In the genomic region with DNA sequence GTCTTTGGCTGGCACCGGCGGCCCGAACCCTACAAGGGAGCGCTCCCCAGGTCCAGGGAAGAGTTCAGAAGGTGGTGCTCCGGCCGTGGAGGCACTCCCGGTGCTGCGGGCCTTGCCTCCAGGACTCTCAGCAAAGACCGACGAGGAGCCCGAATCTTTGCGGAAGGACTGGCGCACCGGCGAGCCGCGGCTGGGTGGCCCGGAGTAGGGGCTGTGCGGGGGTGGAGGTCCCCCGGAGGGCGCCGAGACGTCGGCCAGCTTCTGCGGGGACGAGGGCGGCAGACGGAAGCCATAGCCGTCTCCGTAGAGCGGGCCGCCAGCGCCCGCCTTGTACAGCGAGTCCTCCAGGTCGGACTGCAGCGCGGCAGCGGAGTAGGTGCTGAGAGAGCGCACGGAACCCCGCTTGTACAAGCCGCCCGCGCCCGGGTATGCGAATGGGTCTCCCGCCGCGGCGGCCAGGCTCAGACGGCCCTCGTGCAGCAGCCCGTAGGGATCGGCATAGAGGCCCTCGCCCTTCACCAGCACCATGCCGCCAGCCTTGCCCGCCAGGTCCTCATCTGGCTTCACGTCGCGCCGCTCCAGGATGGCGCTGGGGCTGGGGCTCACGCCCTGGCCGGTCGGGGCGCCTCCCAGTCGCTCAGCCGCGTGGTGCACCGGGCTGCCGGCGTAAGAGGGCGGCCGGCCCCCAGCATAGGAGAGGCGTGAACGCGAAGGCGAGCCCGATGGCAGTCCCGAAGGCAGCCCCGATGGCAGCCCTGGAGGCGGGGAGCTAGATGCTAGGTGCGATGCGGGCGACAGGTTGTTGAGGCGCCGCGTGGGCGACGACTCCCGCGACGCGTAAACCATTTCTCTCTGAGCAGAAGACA, we compare ENCODE assay signal across 10 mouse cellular contexts. TPM values are rescaled to one million over a fixed set of nuclear protein-coding genes. Genes with fewer than 3 reads are reported as not detected.
DNase-seq lines count a peak whose midpoint lies in the region; ATAC-seq and TF ChIP-seq lines count a peak whose summit lies in the region.
"Had no signal": no experiment of that assay in that cellular context is flagged by ENCODE, and none has a peak within 500 bp of the region (broad histone marks: within the 10 kb centered on the region; RNA-seq: fewer than 3 reads in every experiment).

No protein-coding gene starts in this region.

- no peak overlapping the region for H3K27ac ChIP-seq in gastrocnemius, adult 2 months
- H3K27ac ChIP-seq in hindbrain, embryonic 15.5 days (replicated peaks) = no peak overlapping the region
- H3K27ac ChIP-seq in midbrain, embryonic 14.5 days (replicated peaks; ENCODE audit: low read depth, low read length) = no peak overlapping the region

- peak overlapping the region; percentile 32 for H3K4me2 ChIP-seq in hindbrain, embryonic 15.5 days
- H3K4me2 ChIP-seq in midbrain, embryonic 14.5 days (ENCODE audit: low read length) = peak overlapping the region; percentile 25; the same call in 1 of the 2 replicates

- H3K36me3 ChIP-seq in hindbrain, embryonic 15.5 days = peaks cover 16% of the 10 kb centered on the region
- H3K36me3 ChIP-seq in midbrain, embryonic 14.5 days (ENCODE audit: control insufficient read depth, insufficient read depth, low read length) = peaks cover 48% of the 10 kb centered on the region

- peaks cover 40% of the 10 kb centered on the region for H3K27me3 ChIP-seq in hindbrain, embryonic 15.5 days
- peaks cover 55% of the 10 kb centered on the region for H3K27me3 ChIP-seq in midbrain, embryonic 14.5 days (ENCODE audit: control insufficient read depth, insufficient read depth, low read length)

- DNase-seq in gastrocnemius, adult 2 months = no peak
- no peak for DNase-seq in gastrocnemius, postnatal 4 days (ENCODE audit: low spot score in 2 of 2)
- peak; percentile 21 for DNase-seq in thymus, postnatal 0 days (ENCODE audit: low spot score)
- DNase-seq in thymus, postnatal 10 days (ENCODE audit: low spot score in 2 of 2) = no peak
- DNase-seq in midbrain, embryonic 14.5 days = peak; percentile 63
- DNase-seq in kidney, postnatal 14 days = no peak

- TF ChIP-seq CTCF in gastrocnemius, adult 2 months (IDR thresholded peaks at IDR 0.05) = no peak

- ATAC-seq in hindbrain, embryonic 15.5 days (ENCODE audit: low FRiP score, low read depth) = no peak
- ATAC-seq in midbrain, embryonic 14.5 days (ENCODE audit: low FRiP score, low TSS enrichment) = no peak
- no peak for ATAC-seq in monocyte, adult 5-6 weeks (replicated peaks; ENCODE audit: insufficient number of reproducible peaks, low FRiP score, low TSS enrichment, poor library complexity, severe bottlenecking)

- peak overlapping the region; percentile 52 for H3K4me3 ChIP-seq in gastrocnemius, adult 2 months
- peak overlapping the region; percentile 18 for H3K4me3 ChIP-seq in hindbrain, embryonic 15.5 days
- H3K4me3 ChIP-seq in midbrain, embryonic 14.5 days (replicated peaks; ENCODE audit: low read depth, low read length) = peak overlapping the region; percentile 2; the same call in 1 of the 2 replicates

- peaks cover 57% of the 10 kb centered on the region for H3K4me1 ChIP-seq in hindbrain, embryonic 15.5 days (replicated peaks)
- H3K4me1 ChIP-seq in midbrain, embryonic 14.5 days (ENCODE audit: control insufficient read depth, insufficient read depth, low read length) = peaks cover 24% of the 10 kb centered on the region

- intact Hi-C loops in gastrocnemius, adult 2 months (cut with DNase I) = no loop called here

- no peaks in the 10 kb centered on the region for H3K9me3 ChIP-seq in hindbrain, embryonic 15.5 days
- H3K9me3 ChIP-seq in midbrain, embryonic 14.5 days (ENCODE audit: control insufficient read depth, low read length) = no peaks in the 10 kb centered on the region

- WGBS in hindbrain, embryonic 15.5 days = 15% methylated on average over 92 of the region's 95 CpGs
- 9% methylated on average over 94 of the region's 95 CpGs for WGBS in midbrain, embryonic 14.5 days

- H3K9ac ChIP-seq in hindbrain, embryonic 15.5 days = 0 out of 2 replicates have a peak overlapping the region, but pooled peaks have one; percentile 11
- no peak overlapping the region; the same call in 1 of the 2 replicates for H3K9ac ChIP-seq in midbrain, embryonic 14.5 days (replicated peaks; ENCODE audit: low read length)

RNA-seq across cellular contexts. Expression of a gene that starts 34.5 kb away (rescaled TPM):
- total RNA-seq in gastrocnemius, adult 2 months (2021) = not detected
- total RNA-seq in gastrocnemius, postnatal 4 days (2021) = not detected
- 0.09 and 0.12 TPM in 2 replicates for polyA plus RNA-seq in thymus, postnatal 0 days (2015; fragmentation: Nextera tagmentation; extraction: Ambion mirVana)
- polyA plus RNA-seq in hindbrain, embryonic 15.5 days (2015; fragmentation: Nextera tagmentation; extraction: Ambion mirVana) = 1.2 and 1.3 TPM in 2 replicates
- polyA plus RNA-seq in midbrain, embryonic 14.5 days (2014; fragmentation: Nextera tagmentation; extraction: Ambion mirVana) = 0.51 TPM in 1 of 2 replicates, not detected in the other
- not detected in 3 replicates for total RNA-seq in monocyte, adult 5-6 weeks (2017)
- total RNA-seq: heart, postnatal 10 days had no signal
- polyA plus RNA-seq: spleen, adult 2 months had no signal

RNA-seq across cellular contexts. Expression of a gene that starts 41.3 kb away (rescaled TPM):
- total RNA-seq in gastrocnemius, adult 2 months (2021) = 1 to 10 TPM in 1 of 2 experiments, under 1 TPM in 1; 0.61 to 1.2 TPM
- total RNA-seq in gastrocnemius, postnatal 4 days (2021) = 1 to 10 TPM; 1.3 to 1.7 TPM
- 0.05 and 0.06 TPM in 2 replicates for polyA plus RNA-seq in thymus, postnatal 0 days (2015; fragmentation: Nextera tagmentation; extraction: Ambion mirVana)
- polyA plus RNA-seq in hindbrain, embryonic 15.5 days (2015; fragmentation: Nextera tagmentation; extraction: Ambion mirVana) = 11.9 TPM in 2 replicates
- 9.6 and 15.1 TPM in 2 replicates for polyA plus RNA-seq in midbrain, embryonic 14.5 days (2014; fragmentation: Nextera tagmentation; extraction: Ambion mirVana)
- total RNA-seq in monocyte, adult 5-6 weeks (2017) = 0.10 to 0.58 TPM (median 0.21 TPM) in 3 replicates

Comparison
In these comparisons a context has a peak if more than half of its experiments do, and no peak if none do; other contexts are left out.
1. DNase-seq: peak in thymus, postnatal 0 days (single experiment) and midbrain, embryonic 14.5 days (single experiment); none in gastrocnemius, adult 2 months (single experiment), gastrocnemius, postnatal 4 days (0 of 2), thymus, postnatal 10 days (0 of 2) and kidney, postnatal 14 days (single experiment).
2. H3K4me3 ChIP-seq: peak in every context shown above with its lines; median percentile 52 in gastrocnemius, adult 2 months; 18 in hindbrain, embryonic 15.5 days; 2 in midbrain, embryonic 14.5 days.